Comparison of ENCODE assay signal across 25 mouse cellular contexts in the genomic region with DNA sequence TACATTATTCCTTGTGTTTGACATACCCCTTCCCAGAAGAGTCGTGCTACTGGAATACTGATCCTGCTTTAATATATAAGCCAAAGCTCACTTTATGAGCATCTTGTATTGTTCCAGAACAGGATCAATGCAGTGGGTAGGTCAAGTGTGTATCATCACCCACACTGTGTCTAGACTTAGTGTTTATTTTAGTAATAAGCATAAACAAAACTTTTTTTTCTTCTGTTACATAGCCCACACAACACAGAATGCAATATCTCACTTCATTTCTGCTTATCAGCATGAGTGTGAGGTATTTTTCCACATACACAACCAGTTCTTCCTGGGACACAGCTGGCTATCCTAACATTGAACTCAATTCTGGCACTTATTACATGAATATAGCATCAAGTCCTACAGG.
"Had no signal": no experiment of that assay in that cellular context is flagged by ENCODE, and none has a peak within 500 bp of the region (broad histone marks: within the 10 kb centered on the region; RNA-seq: fewer than 3 reads in every experiment).

No protein-coding gene starts in this region.

- H3K4me2 ChIP-seq: heart, embryonic 12.5 days; hindbrain, embryonic 12.5 days; hindbrain, embryonic 14.5 days; intestine, embryonic 15.5 days; limb, embryonic 12.5 days had no signal

- H3K9ac ChIP-seq: heart, embryonic 12.5 days; hindbrain, embryonic 12.5 days; hindbrain, embryonic 14.5 days; intestine, embryonic 15.5 days; limb, embryonic 12.5 days had no signal

- H3K9me3 ChIP-seq: heart, embryonic 10.5 days; heart, embryonic 12.5 days; hindbrain, embryonic 10.5 days; hindbrain, embryonic 12.5 days; intestine, embryonic 15.5 days; limb, embryonic 10.5 days; limb, embryonic 12.5 days had no signal

- H3K4me1 ChIP-seq: heart, embryonic 10.5 days; heart, embryonic 12.5 days; hindbrain, embryonic 10.5 days; hindbrain, embryonic 12.5 days; intestine, embryonic 15.5 days; limb, embryonic 10.5 days; limb, embryonic 12.5 days had no signal

- H3K36me3 ChIP-seq: heart, embryonic 10.5 days; heart, embryonic 12.5 days; hindbrain, embryonic 10.5 days; hindbrain, embryonic 12.5 days; intestine, embryonic 15.5 days; limb, embryonic 10.5 days; limb, embryonic 12.5 days had no signal

- H3K27ac ChIP-seq: gastrocnemius, adult 2 months; heart, embryonic 10.5 days; hindbrain, embryonic 10.5 days; hindbrain, embryonic 12.5 days; hindbrain, embryonic 14.5 days; intestine, embryonic 15.5 days; layer of hippocampus, adult 2 months; left cerebral cortex, adult 2 months; limb, embryonic 10.5 days; limb, embryonic 12.5 days had no signal

- ATAC-seq: hindbrain, embryonic 16.5 days; inflammation-experienced regulatory T-cells, adult 6 months; intestine, embryonic 15.5 days; intestine, postnatal 0 days had no signal

- H3K4me3 ChIP-seq: gastrocnemius, adult 2 months; heart, embryonic 10.5 days; heart, embryonic 12.5 days; hindbrain, embryonic 10.5 days; hindbrain, embryonic 12.5 days; intestine, embryonic 15.5 days; layer of hippocampus, adult 2 months; left cerebral cortex, adult 2 months; limb, embryonic 10.5 days; limb, embryonic 12.5 days had no signal

- DNase-seq: gastrocnemius, adult 2 months; gastrocnemius, postnatal 10 days; gastrocnemius, postnatal 25 days; heart, adult 18-20 months; heart, postnatal 10 days; heart, postnatal 4 days; kidney, adult 18-20 months; kidney, adult 8-10 months; kidney, postnatal 10 days; kidney, postnatal 25 days; kidney, postnatal 4 days; liver had no signal

- H3K27me3 ChIP-seq: heart, embryonic 12.5 days; hindbrain, embryonic 12.5 days; intestine, embryonic 15.5 days; limb, embryonic 12.5 days had no signal
